Mouse (Mus musculus): ENCODE results near the gene 1500009L16Rik. TPM values are rescaled to one million over a fixed set of nuclear protein-coding genes. Genes with fewer than 3 reads are reported as not detected.

The 1500009L16Rik gene
- 14.7 and 16.0 TPM in 2 replicates for total RNA-seq (2021)
- long read RNA-seq, experiment 1, transcript 1500009L16Rik-201 (6 exons, 1,194 nt), result major isoform, 14 of 21 reads
- long read RNA-seq, experiment 1, partial matches to known transcripts, result 0 of 21 reads
- long read RNA-seq, experiment 1, other reads (novel, unspliced or antisense), result 7 of 21 reads
- long read RNA-seq, experiment 2, transcript 1500009L16Rik-201 (6 exons, 1,194 nt), result major isoform, 13 of 16 reads
- long read RNA-seq, experiment 2, partial matches to known transcripts, result 0 of 16 reads
- long read RNA-seq, experiment 2, other reads (novel, unspliced or antisense), result 3 of 16 reads

DNA sequence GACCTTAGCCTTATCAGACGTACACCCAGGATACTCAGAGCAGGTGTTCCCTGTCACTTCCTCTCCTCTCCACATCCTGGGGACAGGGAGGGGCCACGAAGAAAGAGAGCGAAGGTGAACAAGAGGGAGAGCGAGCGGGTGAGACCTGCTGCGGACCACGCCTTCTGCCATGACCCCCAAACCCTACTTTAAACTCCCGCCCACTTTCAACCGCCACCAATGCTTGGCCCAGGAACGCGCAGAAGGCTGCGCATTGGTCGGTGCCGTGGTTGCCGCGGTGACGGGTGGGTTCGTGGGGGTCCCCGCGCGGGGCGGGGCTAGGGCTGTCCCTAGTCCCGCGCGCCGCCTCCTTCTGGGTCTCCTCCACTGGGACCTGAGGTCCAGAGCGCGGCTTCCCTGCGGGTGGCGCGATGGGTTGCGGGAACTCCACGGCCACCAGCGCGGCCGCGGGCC, at the start of gene 1500009L16Rik:
TSS of gene 1500009L16Rik (plus strand) at position 287 of the 453 bp plus-strand sequence.
- DNase-seq, result peak; percentile 77

DNA sequence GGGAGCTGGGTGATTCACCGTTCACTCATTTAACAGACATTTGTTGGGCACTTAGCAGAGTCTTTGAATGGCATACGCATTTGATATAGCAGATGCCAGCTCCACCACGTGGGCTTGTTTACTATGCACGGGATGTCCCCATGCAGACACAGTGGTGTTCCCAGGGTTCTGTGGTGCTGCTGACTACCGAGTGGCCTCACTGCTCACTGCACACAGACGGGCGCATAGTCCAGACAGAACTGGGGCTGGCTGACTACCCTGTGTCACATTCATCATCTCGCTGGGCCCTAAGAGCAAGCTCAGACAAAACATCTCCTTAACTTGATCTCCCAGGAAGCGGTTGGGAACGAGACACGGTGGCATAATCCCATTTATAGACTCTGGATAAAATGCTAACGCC, 41.3 kb upstream of the 1500009L16Rik start:
- DNase-seq, result no peak

DNA sequence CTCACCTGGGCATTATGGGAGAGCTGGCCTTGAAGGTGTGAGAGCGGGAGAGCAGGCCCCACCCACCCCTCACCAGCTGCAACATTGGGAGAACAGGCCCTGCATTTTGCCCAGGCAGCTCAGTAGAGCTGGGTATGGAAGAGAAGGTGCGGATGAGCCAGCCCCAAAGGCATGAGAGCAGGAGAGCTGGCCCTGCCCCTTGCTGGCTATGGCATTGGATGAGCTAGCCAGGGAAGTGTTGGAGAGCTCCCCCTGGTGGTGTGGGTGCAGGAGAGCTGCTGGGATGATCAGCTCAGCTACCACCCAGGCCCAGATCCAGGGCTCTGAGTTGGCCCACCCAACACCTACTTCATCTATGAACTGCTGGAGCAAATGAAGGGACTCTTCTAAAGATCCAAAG, 34.5 kb upstream of the 1500009L16Rik start:
- peak; percentile 31 for DNase-seq

DNA sequence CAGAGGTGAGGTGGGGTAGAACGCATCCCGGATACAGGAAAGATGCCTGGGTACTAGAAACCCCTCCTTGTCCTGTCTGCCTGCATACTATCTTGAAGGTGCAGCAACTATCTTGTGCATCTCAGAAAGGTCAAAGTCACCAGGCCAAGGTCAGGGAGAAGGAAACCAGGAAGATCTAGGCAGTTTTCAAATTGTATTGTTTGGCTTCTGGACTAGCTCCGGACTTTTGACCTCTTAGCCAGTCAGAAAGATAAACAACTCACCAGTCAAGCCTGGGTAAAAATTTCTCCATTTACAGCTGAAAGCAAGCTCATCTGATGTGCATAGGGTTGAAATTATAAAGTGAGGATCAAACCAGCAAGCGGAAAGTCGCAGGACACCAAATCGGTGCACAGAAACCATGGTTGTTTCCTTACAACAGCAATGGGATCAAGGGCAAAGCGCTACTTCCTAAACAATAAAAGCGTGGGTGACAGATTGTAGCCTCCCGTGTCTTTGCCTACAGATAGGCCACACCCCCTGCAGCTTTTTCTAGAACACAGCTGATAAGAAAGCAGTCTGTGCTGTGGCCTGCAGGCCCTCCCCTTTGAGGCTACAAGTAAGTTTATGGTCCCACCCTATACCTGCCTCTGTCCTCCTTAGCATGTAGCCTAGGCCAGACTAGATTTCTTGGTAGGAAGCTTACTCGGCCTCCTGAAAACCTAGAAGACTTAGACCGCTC, 30.3 kb upstream of the 1500009L16Rik start:
- no peak for DNase-seq

DNA sequence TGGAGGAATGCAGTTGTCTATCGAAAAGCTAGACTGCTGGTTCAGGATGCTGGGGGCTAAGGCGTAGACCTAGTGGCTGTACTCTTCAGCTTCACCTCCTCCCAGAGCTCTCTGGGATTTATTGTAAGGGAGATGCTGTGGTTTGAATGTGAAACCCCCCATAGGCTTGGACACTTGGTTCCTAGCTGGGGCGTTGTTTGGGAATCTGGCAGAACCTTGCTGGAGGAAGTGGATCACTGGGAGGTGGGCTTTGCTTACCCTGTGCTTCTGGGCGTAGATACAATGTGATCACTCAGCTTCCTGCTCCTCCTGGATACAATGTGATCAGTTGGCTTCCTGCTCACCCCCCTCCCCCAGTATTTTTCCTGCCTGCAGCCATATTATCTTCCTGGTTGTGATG, 26.4 kb upstream of the 1500009L16Rik start:
- DNase-seq, result no peak

DNA sequence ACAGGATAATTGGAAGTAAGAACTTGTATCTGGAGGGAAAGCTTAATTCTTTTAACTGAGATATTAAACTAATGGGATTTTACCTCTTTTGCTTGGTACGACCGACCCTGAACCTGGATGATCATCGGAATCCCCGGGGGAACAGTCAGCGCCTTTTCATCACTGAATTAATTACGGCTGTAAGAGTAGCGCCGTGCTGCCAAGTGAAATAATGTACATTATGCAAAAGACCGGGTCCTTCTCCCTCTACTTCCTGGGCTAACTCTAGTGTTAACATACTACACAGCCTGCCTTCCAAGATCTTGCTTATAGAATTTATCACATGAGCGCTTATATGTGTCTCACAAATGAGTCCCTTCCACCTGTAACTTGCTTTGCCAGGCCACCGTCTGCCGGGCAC, 16.0 kb upstream of the 1500009L16Rik start:
- no peak for DNase-seq

DNA sequence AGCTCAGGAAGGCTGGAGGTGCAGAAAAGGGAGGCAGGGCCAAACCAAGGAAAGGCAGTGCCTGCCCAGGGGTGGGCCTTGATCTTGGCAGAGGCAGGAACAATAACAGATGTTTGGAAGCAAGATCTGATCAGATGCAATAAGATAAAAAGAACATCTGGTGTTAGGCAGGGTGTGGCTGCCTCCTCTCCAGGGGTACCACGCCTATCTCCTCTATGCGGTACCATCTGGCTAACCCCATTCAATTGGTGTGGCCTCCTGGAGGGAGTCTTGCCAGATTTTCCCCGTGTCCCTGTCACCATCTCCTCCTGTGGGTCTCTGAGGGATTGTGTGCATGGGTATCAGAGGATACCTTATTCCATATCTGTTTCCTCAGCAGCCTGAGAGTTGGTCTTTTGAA, 12.7 kb upstream of the 1500009L16Rik start:
- no peak for DNase-seq

DNA sequence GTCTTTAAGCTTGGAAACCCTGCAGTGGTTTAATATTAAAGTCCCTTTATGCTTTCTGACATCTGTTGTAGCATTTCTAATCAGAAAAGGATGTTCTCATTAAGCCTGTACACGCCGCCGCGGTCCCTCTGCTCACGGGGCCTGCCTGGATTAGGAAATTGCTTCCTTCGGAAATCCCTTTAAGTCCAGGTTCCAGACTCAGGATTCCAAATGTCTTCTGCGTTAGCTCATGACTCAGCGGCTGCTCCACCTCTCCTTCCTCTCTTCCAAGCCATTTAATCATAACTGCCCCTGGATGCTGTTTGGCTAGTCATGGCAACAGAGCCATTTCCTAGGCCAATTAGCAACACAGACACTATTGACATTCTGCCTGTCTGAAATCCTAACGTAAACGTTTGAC, 10.9 kb upstream of the 1500009L16Rik start:
- DNase-seq, result no peak

DNA sequence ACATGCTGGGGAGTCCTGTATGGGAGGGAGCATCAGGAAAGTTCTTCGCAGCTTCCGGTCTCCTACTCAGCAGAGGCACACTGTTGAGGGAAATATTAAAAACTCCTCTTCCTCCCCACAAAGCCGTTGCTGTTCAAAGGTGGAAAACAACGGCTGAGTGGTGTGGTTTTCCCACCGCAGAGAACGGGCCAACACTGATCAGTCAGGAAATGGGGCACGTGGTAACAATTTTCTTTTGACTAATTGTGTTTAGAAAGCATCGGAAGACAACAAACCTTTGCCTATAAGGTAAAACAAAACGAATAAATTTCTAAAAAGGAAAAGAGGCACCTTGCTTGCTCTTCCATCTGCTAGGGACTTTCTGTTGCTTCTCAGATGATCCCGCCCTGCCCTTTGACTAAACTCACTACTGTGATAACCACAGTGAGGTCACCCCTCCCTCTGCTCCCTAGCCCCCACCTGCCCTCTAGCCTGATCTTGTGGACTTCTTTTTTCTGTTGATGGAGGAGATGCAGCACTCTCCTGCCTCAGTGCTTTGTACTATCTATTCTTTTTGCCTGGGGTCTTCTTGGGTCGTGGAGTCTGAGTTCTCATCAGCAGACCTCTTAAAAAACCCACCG, 3.7 kb upstream of the 1500009L16Rik start:
- no peak for DNase-seq

DNA sequence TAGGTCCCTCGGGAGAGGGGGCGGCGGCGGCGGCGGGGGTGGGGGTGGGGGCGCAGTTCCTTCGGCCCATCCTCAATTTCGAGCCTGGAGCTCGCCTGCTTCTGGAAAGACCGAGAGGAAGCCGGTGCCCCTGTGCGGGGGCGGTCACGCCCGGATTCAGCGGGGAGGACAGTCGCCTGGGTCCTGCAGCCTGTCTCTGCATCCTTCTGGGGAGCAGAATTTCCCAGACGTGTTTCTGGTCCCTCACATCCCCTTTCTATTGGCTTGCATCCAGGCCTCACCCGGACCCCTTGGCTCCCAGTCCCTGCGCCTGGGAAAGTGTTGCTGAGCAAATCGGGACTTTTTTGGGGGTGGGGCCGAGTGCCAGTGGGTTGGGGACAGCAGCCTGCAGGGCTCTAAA, 390 bp downstream of the 1500009L16Rik start:
- peak; percentile 42 for DNase-seq

DNA sequence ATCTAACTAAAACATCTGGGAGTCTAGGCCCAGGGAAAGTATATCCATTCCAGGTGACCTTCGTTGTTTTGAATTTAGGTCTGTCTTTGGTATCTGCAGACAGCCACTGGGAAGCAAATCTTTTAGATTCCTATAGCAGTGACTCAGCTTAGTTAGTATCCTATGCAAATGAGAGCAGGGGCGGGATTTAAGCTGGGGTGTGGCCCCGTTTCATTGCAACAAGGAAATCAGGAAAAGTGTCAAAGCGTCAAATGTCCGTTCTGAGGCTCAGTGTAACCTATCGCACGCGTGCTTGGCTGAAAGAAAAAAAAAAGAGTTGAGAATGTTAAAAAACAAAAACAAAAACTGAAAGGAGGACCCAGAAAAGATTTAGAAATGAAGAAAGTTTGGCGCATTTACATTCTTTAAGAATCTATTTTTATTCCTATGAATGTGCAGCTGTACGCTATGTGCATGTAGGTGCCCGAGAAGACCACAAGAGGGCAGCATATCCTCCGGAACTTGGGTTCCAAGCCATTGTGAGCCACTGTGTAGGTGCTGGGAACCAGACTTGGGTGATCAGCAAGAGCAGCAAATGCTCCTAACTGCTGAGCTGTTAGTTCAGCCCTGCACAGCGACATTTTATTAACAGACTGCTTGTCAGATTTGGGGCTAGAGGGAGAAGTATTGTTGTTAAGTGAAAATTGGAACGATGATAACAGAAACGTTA, 1.8 kb downstream of the 1500009L16Rik start:
- DNase-seq, result no peak

DNA sequence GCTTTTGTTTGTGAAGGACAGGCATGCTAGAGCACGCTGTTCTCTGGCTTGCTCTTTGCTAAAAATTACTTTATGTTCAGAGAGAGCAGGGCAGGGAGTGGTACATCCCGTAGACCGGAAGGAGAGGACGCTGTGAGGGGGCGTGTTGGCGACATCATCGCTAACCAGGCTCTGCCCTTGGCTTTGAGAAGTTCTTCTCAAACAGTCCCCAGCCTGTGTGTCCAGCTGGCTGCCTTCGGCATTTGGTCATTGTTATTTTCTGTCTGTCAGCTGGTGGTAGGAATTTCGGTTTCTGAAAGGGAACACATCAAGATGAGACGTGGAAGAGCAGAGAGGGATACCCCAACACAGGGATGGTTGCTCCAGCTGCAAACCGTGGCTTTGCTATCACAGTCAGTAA, 3.5 kb downstream of the 1500009L16Rik start:
- peak; percentile 38 for DNase-seq

DNA sequence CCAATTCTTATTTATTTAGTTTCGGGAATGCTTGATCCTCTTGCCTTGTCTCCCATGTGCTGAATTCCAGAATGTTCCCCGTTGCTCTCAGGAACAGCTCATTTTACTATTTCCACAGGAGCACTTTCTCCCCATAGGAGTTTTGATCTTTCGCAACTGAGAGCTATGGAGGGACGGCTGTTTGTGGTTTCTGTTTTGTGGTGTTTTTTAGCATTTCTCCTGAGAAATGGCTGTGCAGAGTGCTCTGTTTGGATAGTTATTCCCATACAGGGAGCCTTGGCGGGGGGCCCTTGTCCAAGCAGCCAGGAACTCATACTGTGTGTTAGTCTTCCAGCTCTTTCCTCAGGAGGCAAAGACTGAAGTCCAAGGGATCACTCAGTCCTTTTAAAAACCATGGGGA, 5.2 kb downstream of the 1500009L16Rik start:
- DNase-seq, result no peak

DNA sequence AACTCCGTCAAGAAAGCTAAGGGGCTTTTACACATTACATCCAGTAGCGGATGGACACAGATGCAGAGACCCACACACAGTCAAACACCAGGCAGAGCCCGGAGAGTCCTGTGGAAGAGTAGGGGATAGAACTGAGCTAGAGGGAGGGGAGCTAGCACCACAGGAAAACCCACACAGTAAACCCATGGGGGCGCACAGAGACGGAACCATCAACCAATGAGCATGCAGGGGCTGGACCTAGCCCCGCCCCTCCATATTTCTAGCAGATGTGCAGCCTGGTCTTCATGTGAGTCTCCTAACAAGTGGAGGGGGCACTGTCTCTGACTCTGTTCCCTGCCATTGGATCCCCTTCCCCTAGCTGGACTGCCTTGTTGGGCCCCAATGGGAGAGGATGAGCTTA, 5.9 kb downstream of the 1500009L16Rik start:
- no peak for DNase-seq

DNA sequence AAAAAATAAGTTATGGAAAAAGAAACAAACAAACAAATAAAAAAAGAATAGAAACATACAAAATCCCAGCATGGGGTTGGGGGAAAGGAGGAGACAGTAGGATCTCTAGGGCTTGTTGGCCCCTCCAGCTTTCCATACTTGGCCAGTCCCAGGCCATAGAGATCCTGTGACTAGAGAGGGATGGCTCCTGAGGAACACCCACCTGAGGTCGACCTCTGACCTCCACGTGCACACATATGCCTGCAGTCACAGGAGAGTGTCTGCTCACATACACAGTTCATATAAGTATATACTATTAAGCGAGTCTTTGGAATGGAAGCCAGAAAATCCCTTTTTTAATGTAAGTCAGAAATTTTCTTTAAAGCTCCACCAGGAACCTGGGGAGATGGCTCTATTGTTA, 6.4 kb downstream of the 1500009L16Rik start:
- DNase-seq, result no peak

DNA sequence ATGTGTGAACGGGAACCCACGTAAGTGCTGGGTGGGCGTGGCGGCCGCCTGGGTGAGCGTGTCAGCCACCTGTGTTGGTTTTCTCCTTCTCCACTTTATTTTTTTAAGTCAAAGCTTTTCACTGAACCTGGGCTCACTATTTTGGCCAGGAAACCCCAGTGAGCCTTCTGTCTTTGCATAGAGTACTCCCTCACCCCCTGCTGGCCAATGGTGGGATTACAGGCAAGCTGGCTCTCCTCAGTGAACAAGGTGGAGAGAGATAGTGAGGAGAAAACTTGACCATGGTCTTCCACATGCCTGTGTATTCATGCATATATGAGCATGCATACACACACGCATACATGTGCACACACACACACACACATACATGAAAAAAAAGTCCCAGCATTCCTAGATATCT, 6.8 kb downstream of the 1500009L16Rik start:
- peak; percentile 93 for DNase-seq

DNA sequence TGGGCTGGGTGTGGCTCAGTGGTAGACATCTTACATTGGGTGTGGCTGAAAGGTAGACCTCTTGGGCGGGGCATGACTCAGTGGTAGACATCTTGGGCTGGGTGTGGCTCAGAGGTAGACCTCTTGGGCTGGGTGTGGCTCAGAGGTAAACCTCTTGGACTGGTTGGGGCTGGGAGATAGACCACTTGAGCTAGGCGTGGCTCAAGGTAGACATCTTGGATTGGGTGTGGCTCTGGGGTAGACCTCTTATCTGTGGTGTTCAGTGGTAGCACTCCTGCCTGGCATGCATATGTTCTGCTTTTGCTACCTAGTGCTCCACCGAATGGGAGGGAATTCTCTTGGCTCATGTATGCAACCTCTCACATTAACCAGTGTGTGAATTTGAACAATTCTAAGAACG, 11.1 kb downstream of the 1500009L16Rik start:
- DNase-seq, result no peak

DNA sequence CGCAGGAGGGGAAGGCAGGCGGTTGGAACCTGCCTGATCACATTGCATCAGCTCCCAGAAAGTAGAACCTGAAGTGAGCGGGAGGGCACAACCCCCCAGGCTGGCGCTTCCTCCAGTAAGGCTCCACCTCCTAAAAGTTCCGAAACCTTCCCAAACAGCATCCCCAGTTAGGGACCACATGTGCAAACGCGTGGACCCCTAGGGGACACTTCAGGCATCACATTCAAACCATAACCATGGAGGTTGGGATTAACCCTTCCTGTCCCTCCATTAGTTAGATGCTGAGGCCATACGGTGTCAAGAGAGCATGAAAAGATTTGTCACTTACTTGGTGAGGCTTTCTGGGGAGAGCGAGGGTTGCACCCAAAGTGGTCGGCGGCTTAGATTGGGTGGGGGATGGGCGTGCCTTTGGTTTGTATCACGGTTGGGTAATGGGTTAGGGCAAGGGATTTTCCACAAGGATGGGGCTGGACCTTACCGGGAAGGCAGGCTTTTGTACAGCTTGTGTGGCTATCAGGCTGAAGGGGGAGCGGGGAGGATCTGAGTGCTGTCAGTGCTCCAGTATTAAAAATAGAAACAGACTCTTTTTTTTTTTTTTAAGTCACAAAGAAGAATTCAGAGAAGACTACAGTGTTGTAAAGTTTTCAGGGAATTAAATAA, 16.5 kb downstream of the 1500009L16Rik start:
- DNase-seq, result no peak

DNA sequence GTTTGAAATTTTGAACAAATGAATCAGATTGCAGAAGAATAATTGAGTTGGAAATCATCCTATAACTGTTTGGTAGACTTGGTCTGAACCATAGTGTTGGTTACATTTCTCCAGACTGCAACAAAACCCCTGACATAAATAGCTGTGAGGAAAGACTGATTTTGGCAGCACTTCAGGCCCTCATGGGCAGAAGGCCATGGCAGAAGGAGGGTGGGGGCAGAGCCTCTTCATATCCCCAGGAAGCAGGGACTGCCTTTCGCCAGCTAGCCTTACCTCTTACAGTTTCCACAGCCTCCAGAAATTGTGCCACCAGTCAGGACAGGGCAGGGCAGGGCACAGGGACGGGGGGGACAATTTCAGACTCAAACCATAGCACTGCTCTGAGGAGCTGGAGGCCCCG, 22.0 kb downstream of the 1500009L16Rik start:
- DNase-seq, result peak; percentile 43

DNA sequence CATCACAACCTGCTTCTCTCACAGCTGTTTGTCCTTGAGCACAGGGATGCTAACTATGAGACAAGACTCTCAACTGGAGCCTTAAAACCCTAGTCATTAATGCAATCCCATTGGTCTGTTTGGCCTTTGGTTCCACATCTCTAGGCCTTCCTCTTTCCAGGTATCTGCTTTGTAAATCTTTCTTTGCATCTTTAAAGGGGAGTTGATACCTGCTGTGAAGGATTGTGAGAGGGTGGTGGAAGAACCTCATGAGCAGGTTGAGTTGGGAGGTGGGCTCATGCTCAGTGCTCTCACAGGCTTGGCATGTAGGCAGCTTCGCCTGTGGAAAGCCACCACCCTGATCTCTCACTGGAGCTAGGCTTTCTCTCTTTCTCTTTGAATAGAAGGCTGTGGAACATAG, 30.4 kb downstream of the 1500009L16Rik start:
- DNase-seq, result no peak

DNA sequence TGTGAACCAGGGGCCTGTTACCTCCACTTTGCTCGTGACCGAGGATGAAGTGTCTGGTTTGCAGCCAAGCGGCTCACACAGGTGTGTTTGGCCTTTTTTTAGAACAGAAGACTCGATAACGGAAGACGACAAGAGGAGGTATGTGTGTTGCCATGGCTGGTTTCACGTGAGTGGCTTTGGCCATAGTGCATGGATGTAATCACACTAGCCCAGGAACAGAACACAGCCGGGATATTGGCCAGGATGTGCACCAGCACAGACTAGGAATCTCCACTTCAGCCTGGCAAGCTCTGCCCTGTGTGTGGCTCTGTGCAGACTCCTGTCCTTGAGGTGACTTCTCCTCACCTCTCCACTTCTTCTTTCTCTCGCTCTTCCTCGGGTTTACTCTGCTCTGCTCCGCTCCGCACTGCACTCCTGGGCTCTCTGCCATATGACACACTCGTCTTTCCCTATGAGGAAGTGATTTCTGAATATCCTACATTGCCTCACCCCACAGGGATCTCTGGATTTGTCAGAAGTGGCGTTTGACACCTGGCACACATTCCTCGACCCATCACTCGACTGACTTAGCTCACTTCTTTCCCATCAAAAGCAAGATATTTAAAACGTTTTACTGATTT, 34.8 kb downstream of the 1500009L16Rik start:
- DNase-seq, result peak; percentile 12

DNA sequence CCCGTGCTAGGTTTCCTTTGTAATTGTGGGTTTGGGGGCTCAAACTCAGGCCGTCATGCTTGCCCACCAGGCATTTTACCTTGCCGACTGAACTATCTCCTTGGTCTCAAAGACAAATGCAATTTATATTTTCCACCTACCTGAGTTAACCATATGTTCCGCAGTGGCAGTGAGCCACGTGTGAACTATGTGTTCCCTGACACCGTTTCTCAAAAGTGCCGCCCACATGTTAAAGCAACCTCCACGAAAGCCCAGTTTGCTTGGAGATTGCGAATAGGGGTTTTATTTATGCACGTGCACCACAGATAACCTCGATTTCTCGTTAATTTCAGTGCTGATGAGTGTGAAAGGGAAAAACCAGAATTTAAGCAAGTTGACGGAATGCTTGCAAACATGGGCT, 36.1 kb downstream of the 1500009L16Rik start:
- DNase-seq, result no peak
